Mouse (Mus musculus) spleen, postnatal 10 days (tissue): ENCODE results near the gene Vwa5b2.
A peak's percentile ranks its signal among the peaks of the same experiment; 100 is the strongest.

Experiments used
- DNase-seq, 2 experiments: peaks; one replicate each; pipeline ENCODE4 v3.0.0; 2021 to 2022; ENCODE audit warnings: low spot score in 2 of 2

Vwa5b2 gene

DNA sequence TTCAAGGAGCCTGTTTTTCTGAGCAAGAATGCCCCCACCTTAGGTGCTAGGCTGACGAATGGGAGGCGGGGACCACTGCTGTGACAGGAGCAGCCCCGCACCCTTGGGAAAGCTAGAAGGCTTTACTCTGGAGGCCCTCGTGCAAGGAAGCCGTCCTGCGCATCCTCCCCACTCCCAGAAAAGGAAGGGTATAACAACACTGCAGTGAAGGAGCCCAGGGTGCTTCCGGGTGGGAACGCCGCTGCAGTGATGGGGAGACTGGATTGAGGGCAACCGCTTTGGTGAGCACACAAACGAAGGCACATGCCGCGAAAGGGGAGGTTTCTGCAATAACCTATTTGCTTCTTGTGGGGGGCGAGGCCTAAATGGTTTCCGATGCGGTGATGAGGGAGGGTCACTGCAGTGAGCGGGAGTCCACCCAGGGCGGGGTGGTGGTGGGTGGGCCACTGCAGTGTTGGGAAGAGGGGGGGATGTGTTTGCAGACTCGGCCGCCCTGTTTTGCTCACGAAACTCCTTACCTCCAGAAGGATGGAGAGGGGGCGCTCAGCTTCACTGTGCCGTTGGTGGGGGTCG lies at the start of gene Vwa5b2:
Gene Vwa5b2 (plus strand): TSS at position 106 of the 573 bp plus-strand sequence.
- no peak for DNase-seq

DNA sequence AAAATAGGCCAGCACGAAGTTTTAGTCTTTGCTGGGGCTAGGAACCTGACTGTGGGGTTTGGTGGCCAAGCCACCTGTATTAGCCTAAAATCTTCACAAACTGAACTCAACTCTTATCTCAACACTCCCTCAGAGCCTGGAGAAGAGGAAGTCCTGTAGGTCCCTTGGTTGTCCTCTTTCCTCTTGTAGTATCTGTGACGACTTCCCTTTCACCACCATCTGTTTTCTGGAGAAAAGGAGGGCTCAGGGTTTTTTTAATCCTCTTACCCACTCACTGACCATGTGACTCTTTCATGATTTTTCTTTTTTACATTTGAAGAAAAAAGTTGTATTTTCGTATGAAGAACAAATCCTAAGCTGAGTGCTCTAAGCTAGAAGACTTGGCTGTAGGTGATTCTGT lies 49.6 kb upstream of the Vwa5b2 start:
- no peak for DNase-seq

DNA sequence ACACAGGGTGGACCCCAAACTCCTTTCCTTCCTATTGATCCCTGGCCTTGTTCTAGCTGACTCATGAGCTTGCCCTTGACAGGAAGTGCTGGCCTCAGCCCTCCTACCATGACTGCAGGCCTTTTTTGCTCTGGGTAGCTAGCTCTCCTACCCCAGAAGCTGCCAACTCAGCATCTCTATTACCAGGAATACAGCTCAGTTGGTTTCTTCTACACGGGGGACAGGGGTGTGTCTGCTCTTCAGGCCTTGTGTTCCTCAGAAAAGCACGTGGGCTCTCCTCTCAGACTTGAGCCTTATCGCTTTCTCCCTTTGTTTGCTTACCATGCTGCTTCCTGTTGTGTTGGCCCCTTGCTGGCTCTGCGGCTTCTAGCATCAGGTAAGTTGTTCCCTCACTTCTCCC lies 48.8 kb upstream of the Vwa5b2 start:
- DNase-seq: no peak

DNA sequence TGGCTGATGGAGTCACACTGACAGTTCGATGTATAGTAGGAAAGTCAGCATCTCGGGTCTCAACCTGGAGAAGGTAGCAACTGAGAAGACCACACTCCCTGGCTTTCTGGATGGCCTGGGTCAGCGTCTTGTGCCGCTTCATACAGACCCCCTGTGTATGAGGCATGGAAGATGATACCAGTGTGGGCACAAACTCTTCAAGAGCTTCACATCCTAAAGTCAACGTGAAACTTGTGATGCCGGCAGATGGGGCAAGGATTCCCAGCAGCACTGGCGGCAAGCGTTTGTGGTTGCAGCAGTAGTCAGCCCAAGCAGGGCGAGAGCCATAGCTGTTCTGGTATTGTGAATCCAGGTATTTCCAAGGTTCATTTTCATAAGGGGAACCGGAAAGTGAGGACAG lies 43.6 kb upstream of the Vwa5b2 start:
- no peak for DNase-seq

DNA sequence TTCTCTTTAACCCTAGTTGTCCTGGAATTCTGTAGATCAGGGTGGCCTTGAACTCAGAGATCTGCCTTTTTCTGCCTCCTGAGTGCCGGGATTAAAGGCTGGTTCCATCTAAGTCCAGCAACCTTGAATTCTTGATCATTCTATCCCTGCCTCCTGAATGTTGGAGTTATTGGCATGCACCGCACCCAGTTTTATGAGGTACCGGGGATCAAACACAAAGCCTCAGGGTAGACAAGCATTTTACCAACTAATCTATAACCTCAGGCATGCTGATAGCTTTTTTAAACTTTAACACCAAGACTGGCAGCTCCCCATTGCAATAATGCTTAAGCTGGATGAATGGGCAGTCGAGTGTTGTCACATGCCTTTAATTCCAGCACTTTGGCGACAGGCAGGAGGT lies 41.8 kb upstream of the Vwa5b2 start:
- no peak for DNase-seq

DNA sequence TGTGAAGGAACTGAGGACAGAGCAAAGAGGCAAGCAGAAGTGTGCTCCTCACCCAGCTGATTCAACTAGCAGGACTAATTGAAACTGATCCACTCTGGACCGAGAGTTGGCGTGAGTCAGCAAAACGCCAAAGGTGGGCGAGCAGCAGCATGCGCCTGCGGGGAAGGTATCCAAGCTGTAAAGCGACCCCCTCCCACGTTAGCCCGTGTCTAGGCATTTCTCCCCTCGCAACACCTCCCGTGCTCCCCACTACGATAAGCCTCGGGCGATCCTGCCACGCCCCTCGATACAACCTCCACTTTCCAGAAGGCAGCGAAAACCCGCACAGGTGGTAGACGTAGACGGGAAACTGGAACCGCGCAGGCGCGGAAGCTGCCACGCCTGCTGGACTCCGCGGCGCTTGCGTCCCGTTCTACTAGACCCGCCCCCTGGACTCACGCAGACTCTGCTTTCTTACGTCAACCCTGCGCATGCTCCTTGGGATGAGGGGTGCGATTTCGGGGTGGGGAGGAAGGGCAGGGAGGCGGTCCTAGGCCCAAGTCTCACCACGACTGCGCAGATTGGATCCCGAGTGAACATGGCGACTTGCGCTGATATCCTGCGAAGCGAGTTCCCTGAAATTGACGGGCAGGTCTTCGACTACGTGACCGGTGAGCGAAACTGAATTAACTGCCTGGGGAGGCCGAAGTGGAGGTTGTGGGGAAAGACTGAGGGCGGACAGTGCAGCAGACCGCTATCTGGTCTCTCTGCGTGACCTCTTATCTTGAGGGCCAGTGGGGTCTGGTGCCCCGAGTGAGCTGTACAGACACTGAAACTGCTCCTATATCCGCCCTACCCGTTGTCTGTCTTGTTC lies 40.9 kb upstream of the Vwa5b2 start, which contains the start of gene Abcf3:
Gene Abcf3 (plus strand): TSS at position 482 of the 853 bp plus-strand sequence.
- peak; percentile 92 to 98 for DNase-seq

DNA sequence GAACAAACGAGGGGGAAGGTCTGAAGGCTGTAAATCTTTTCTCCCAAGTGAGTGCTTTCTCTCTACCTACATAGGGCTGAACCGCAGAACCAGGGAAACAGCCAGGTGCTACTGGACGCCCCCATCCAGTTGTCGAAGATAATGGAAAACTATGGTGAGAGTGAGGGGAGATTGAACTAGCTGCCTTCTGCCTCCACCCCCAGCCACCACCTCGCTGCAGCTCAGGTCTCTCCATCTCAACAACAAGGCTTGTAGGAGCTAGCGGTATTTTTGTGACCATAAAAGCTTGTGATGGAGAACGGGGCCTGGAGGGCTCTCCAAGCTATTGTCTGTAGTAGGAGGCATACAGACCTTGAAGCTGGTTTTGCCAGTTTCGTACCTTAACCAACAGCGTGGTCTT lies 40.1 kb upstream of the Vwa5b2 start:
- no peak for DNase-seq

DNA sequence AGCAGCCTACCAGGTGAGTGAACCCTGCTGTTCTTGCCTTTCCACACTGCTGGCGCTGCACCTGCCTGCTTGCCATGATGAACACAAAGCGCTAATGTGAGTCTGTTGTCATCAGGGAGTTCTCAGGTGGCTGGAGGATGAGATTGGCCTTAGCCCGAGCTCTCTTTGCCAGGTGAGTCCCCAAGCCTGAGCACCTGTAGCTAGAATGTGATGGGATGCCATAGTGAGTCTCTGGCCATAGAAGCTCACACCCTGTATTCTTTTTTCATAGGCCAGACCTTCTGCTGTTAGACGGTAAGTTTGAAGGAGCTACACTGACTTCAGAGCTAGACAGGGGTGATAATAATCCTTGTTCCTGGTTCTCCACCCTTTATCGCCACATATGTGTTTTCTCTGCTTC lies 37.6 kb upstream of the Vwa5b2 start:
- no peak for DNase-seq

DNA sequence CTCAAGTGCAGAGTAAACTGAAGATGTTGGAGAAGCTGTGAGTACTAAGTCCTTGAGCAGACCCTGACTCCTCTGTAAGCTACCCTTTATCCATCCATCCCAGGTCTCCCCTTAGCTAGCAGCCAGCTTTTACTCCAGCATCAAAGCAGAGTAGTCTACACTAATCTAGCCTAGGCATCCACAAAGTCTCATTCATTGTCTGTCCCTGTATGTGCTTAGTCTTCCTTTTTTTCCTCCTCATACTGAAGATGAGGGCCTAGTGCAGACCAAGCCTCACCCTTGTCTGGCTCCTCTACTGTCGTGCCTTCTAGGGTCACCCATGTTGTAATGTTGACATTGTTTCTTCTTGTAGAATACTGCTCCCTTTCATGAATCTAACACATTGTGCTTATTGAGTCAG lies 36.7 kb upstream of the Vwa5b2 start:
- no peak for DNase-seq

DNA sequence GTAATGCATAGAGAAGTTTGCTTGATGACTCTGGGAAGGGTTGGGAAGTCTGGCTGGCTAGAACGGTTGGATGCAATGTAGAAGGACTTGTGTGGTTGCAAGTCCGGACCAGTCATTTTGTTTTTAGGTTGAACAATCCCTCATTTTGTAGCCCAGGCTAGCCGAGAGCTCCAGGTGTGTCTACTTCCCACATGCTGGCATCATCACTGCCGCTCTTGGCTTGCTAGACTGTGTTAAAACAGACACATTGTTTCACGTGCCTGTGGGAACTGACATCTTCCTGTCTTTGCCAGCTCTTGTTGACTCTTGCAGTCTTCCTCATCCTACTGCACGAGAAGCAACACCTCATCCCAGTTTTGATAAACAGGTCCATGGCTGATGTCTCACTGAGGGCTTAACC lies 34.3 kb upstream of the Vwa5b2 start:
- no peak for DNase-seq

DNA sequence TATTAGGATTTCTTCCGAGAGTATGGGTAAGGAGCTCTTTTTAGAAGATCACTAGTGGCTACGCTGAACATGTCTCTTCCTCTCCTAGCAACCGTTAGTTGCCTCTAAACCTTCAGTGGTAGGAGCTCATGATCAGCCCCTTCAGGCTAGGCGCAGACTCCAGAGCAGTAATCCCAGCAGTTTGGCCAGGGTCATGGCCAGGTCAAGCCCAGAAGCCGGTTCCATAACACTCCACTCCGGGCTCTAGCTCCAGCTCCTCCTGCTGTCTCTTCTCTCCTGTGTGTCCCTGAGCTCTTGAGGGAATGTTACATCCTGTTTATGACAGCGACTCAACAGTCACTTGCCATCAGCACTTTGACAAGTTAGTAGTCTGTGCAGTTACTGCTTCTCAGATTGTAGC lies 31.9 kb upstream of the Vwa5b2 start:
- DNase-seq: no peak

DNA sequence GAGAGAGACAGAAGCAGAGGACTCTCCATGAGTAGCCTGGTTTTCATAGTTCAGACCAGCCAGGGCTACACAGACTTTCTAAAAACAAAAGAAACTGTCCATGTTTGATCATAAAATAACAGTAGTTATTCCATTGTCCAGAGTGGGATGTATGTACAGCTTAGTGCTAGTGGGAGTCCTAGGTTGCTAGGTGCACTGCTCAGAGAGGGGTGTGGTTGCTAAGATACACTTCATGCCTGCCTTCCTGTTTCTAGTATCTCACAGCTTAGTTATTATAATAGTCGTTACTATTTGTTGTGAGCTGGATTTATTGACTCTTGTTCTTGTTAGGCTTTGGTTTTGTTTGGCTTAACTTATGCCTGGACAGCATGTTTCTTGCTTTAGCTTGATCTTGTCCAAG lies 24.2 kb upstream of the Vwa5b2 start:
- no peak for DNase-seq

DNA sequence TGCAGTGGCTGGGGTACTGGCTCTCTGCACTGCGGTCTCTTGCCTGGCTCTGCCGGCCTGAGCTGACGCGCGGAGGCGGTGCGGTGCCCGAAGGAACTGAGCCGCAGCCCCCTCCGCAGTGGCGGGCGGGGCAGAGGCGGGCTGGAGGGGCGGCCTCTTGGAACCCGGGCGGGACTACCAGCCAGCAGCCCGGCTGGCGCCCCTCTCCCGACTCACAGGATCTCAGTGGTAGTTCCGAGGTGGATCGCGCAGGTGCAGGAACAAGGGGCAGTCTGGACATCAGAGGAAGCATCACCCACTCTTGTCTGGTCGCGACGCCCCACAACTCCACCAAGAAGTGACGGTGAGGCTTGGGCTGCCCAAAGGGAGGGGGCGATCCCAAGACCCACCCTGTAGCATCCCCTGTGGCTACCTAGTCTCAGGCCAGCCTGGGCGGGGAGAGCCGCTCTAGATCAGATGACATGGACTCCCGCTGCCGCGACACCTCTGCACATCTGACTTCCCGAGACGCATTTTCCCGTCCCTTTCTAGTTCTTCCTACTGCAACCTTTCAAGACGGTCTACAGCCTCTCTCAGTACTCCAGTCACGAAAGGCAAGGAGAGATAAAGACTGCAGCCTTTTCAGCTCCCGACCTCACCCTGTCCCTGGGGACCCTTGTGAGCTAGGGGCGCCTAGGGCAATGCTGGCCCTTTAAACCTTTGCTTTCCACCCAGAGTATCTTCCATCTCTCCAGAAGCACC lies 838 bp downstream of the Vwa5b2 start:
- no peak for DNase-seq

DNA sequence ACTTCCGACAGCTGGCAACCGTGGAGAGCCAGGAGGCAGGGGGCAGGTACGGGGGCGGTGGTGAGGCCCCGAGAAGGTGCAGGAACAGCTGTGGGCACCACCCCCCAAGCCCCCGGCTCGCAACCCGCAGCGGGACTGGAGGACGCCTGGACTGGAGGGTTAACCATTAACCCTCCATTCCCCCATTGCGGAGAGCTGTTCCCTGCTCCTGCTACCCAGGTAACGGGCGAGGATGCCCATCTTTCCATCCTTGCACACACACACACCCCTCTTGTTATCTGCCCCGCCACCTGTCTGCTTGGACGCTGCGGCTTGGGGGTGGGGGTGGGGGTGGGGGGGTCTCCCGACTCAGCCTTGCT lies 1.4 kb downstream of the Vwa5b2 start:
- DNase-seq: no peak

DNA sequence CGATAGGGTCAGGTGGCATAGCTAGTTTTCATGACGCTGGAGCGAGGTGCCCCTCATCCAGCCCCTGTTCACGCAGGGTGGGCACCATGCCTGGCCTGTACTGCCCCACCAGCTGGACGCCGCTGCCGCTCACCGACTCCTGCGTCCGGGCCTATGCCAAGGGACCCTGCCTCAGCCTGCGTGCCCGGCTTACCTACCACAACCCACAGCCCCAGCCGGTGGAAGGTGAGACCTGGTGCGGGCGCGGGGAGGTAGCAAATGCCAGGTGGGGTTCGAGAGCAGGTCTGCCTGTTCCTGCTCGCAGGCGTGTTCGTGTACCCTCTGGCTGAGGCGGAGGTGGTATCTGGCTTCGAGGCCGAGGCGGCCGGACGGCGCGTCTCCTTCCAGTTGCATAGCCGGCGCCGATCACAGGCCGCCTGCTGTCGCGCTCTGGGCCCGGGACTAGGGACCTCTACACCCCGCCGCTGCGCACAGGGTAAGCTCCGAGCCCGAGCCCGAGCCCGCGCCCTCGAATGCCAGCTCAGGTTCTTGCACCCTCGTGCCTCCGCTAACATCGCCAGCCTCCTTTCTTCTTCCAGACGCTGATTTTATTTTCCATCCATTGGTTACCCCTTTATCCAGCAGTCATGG lies 1.9 kb downstream of the Vwa5b2 start:
- DNase-seq: no peak

DNA sequence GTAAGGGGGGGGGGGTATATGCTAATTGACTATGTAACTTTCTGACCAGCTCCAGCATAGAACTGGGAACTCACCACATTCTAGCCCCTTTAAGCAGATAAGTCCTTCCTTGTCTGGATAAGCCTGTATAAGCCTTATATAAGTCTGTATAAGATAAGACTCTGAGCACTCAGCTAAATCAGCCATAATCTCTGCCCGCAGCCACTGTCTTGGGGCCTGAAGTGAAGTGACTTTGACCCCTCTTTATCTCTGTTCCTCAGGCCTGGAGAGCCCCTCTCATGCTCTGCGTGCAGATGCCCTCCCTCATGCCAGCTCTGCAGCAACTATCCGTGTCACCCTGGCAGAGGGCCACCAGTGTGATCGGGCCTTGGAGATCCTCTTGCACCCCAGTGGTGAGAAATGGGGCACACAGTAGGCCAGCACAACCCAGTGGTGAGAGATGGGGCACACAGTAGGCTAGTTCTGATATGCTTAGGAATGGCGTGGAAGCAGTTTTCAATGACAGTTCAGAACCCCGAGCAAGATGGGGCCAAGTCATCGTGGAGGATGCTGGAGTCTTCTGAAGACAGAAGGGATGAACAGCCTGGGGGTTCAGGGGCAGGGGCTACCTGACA lies 5.9 kb downstream of the Vwa5b2 start:
- DNase-seq: no peak

DNA sequence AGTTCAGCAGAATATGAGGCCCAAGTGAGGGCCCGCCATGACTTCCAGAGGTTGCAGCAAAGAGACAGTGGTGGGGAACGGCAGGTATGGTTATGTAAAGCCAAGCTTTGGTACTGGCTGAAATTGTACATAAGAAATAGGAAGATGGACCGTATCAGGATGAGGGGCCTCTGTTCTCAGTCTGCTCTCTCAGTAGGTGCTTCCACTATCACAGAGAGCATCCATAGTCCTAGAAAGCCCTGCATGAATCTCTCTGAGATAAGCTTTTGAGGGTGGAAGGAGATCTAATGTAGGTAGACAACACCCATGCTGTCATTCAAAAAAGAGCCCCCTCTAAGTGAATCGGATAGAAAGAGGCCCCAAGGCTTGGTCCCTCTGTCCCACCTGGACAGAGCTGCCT lies 6.5 kb downstream of the Vwa5b2 start:
- DNase-seq: no peak

DNA sequence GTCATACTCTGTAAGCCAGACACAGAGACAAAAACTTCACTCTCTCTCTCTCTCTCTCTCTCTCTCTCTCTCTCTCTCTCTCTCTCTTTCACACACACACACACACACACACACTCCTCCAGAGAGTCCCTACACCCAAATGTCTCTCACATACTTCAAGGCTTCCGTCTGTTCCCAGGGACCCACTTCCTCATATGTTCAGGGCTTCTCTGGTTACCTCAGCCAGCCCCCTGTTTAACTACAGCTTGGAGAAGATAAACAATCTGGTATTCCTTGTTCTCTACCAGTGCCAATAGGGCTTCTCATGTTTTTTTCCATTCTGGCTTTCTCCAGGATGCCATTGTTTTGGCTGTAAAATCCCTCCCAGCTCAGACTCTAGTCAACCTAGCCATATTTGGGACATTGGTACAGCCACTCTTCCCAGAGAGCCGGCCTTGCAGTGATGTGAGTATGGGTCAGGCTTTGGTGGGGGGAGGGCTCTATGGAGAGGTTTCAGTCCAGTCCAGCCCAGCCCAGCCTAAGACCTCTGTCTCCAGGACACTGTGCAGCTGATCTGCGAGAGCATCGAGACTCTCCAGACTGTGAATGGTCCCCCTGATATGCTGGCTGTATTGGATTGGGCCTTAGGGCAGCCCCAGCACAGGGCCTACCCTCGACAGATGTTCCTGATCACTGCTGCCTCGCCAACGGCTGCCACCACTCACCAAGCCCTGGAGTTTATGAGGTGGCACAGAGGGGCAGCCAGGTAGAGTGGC lies 7.6 kb downstream of the Vwa5b2 start:
- DNase-seq: no peak

DNA sequence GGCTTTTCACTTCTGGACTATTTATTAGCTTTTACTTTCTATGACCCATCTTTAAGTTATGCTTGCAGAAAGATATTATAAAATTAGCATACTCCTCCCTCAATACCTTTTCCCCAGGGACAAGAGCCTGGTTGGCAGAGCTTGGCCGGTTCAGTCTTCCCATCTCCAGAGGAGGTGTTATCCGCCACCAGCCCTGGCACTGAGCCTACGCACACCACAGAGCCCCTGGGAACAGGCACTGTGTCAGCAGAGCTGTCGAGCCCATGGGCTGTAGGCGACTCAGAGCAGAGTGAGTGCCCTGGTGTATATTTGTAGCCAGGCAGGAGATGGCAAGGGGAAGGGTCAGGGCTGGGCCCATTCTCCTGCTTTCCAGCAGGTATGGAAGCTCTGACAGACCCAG lies 11.2 kb downstream of the Vwa5b2 start:
- no peak for DNase-seq

DNA sequence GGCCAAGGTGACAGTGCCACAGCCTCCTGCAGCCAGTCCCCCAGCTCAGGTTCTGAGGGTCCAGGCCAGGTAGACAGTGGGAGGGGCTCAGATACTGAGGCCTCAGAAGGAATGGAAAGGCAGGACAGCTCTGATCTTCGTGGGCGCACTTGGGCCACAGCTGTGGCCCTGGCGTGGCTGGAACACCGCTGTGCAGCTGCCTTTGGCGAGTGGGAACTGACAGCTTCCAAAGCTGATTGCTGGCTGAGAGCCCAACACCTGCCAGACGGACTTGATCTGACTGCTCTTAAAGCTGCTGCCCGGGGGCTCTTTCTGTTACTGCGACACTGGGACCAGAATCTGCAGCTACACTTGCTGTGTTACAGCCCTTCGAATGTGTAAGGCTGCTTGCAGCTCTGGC lies 15.4 kb downstream of the Vwa5b2 start:
- no peak for DNase-seq
